Mouse (Mus musculus) liver, adult 2 months (tissue): ENCODE results near the gene Hapln2.

ENCODE experiments used
- CTCF ChIP-seq: fragments of 200-500 bp; IDR thresholded peaks from 2 replicates; pipeline ENCODE4 v1.5.1; 2011; ENCODE audit warnings: low read depth, low read length, control low read depth
- POLR2A ChIP-seq: fragments of 200-500 bp; IDR thresholded peaks from 2 replicates; pipeline ENCODE4 v1.6.1; 2011; ENCODE audit warnings: low read length, control low read depth; ENCODE audit not compliant: insufficient read depth; ENCODE audit errors: extremely low read depth

GRCm38 (mm10) chr3:87989935-87990334 lies 37.4 kb downstream of the Hapln2 start:
- no peak for TF ChIP-seq CTCF
- TF ChIP-seq POLR2A = no peak
